8 mouse cellular contexts compared by ENCODE assay signal in the genomic region with DNA sequence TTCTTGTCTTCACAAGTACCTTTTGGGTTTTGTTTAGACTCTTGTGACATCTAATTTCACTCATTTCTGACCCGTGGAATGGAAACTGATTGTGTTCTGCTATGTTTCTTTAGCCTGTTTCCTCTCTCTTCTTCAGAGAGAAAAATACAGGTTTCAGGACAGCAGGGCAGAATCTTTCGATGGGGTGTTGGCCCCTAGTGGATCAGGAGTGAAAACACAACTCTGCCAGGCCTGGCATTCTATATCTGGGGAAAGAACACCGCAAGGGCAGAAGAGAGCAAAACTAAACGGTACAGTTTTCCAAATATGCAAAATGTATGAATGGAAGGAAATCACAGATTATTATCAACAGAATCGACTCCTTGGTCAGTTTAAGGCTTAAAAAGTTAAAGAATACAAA. TPM values are rescaled to one million over a fixed set of nuclear protein-coding genes. Genes with fewer than 3 reads are reported as not detected.
DNase-seq lines count a peak whose midpoint lies in the region; ATAC-seq and TF ChIP-seq lines count a peak whose summit lies in the region.

No protein-coding gene starts in this region.

- TF ChIP-seq CTCF in left cerebral cortex, adult 2 months (IDR thresholded peaks at IDR 0.05): peak; percentile 57

- intact Hi-C loops in left cerebral cortex, adult 2 months (cut with DNase I): loop anchor here (5.0 kb wide), 1 partner anchor 195 kb away; no protein-coding TSS in a partner anchor

- no peak overlapping the region for H3K4me3 ChIP-seq in left cerebral cortex, adult 2 months

- H3K27ac ChIP-seq in left cerebral cortex, adult 2 months: no peak overlapping the region

- ATAC-seq in erythroblast, adult 5-6 weeks (replicated peaks; ENCODE audit: low FRiP score, poor library complexity, severe bottlenecking): no peak

- DNase-seq in cerebellum, postnatal 10 days: peak; percentile 40 to 44
- DNase-seq in cerebellum, adult 9-11 months: no peak
- peak; percentile 12 to 13 for DNase-seq in left cerebral cortex, adult 2 months (ENCODE audit: extremely low spot score in 1 of 2, low spot score in 2 of 2)
- no peak for DNase-seq in left cerebral cortex, adult 8-10 months (ENCODE audit: low spot score in 2 of 2)
- DNase-seq in ZHBTc4 (ENCODE audit: low read depth, low spot score): peak; percentile 42
- peak; percentile 19 for DNase-seq in lung, postnatal 10 days
- DNase-seq in urinary bladder, adult 18-20 months (ENCODE audit: low spot score in 2 of 2): no peak

RNA-seq across cellular contexts. Expression of gene Exo1, which starts 12.8 kb away (rescaled TPM):
- total RNA-seq in left cerebral cortex, adult 2 months (2021): 1 to 10 TPM in 1 of 2 experiments, under 1 TPM in 1; 0.21 to 1.9 TPM
- total RNA-seq in left cerebral cortex, adult 8-10 months (2022): 1 to 10 TPM in 3 of 4 experiments, under 1 TPM in 1; 0.89 to 4.6 (median 1.2) TPM
- 6.7 and 25.0 TPM in 2 replicates for total RNA-seq in erythroblast, adult 5-6 weeks (2015; ENCODE audit: low replicate concordance)
- total RNA-seq in erythroblast, adult 5-6 weeks (2017; ENCODE audit: low replicate concordance): 9.8 and 19.7 TPM in 2 replicates

RNA-seq across cellular contexts. Expression of gene Gm38100, which starts 52.6 kb away (rescaled TPM):
- total RNA-seq in left cerebral cortex, adult 2 months (2021): not detected
- total RNA-seq in left cerebral cortex, adult 8-10 months (2022): not detected
- total RNA-seq in erythroblast, adult 5-6 weeks (2015; ENCODE audit: low replicate concordance): not detected in 2 replicates
- not detected in 2 replicates for total RNA-seq in erythroblast, adult 5-6 weeks (2017; ENCODE audit: low replicate concordance)

Comparison
In these comparisons a context has a peak if more than half of its experiments do, and no peak if none do; other contexts are left out.
1. DNase-seq: peak in cerebellum, postnatal 10 days (2 of 2), left cerebral cortex, adult 2 months (2 of 2), ZHBTc4 (single experiment) and lung, postnatal 10 days (single experiment); none in cerebellum, adult 9-11 months (single experiment), left cerebral cortex, adult 8-10 months (0 of 2) and urinary bladder, adult 18-20 months (0 of 2).